Mouse (Mus musculus) embryonic fibroblast, embryonic 13.5 days (primary cell): ENCODE results near the gene Tyk2.

Source experiments
- CTCF ChIP-seq: IDR thresholded peaks from 2 replicates; pipeline ENCODE4 v1.5.1; 2011; ENCODE audit warnings: mild to moderate bottlenecking, control low read depth, low read length, moderate library complexity, borderline replicate concordance; ENCODE audit not compliant: insufficient read depth
- POLR2A ChIP-seq: IDR thresholded peaks from 2 replicates; pipeline ENCODE4 v1.6.1; 2011; ENCODE audit warnings: low read depth, mild to moderate bottlenecking, control low read depth, low read length, moderate library complexity

GRCm38 (mm10) chr9:21152715-21153114 is 21.7 kb upstream of the Tyk2 start:
- TF ChIP-seq POLR2A (no peak), CTCF (peak; percentile 56)
